Mouse (Mus musculus) WW6 (cell line): ENCODE data around the gene Ppp3ca.
A peak's percentile ranks its signal among the peaks of the same experiment; 100 is the strongest.

ENCODE experiments used
- DNase-seq: peaks from one replicate; pipeline ENCODE4 v3.0.0-alpha.2; 2013; ENCODE audit warnings: low read depth, low spot score

The Ppp3ca gene

GRCm38 (mm10) chr3:136725311-136726156 is 55.6 kb downstream of the Ppp3ca start:
- DNase-seq = no peak

GRCm38 (mm10) chr3:136727877-136728276 is 58.0 kb downstream of the Ppp3ca start:
- no peak for DNase-seq

GRCm38 (mm10) chr3:136729978-136730377 is 60.1 kb downstream of the Ppp3ca start:
- peak; percentile 4 for DNase-seq

GRCm38 (mm10) chr3:136731579-136731978 is 61.7 kb downstream of the Ppp3ca start:
- DNase-seq = no peak

GRCm38 (mm10) chr3:136736021-136736420 is 66.1 kb downstream of the Ppp3ca start:
- DNase-seq = no peak

GRCm38 (mm10) chr3:136736773-136737298 is 66.9 kb downstream of the Ppp3ca start:
- DNase-seq = no peak

GRCm38 (mm10) chr3:136738474-136738873 is 68.5 kb downstream of the Ppp3ca start:
- no peak for DNase-seq

GRCm38 (mm10) chr3:136738914-136739313 is 69.0 kb downstream of the Ppp3ca start:
- DNase-seq = no peak

- DNase-seq = no peak
Observed at GRCm38 (mm10) chr3:136741659-136742058, 71.7 kb downstream of the Ppp3ca start.

- no peak for DNase-seq
Observed at GRCm38 (mm10) chr3:136742258-136743057, 72.5 kb downstream of the Ppp3ca start.

GRCm38 (mm10) chr3:136744295-136744897 is 74.5 kb downstream of the Ppp3ca start:
- no peak for DNase-seq

- no peak for DNase-seq
Observed at GRCm38 (mm10) chr3:136745456-136745855, 75.5 kb downstream of the Ppp3ca start.

GRCm38 (mm10) chr3:136748761-136749476 is 79.0 kb downstream of the Ppp3ca start:
- DNase-seq = no peak

- no peak for DNase-seq
Observed at GRCm38 (mm10) chr3:136749477-136749797, 79.5 kb downstream of the Ppp3ca start.

GRCm38 (mm10) chr3:136749951-136750350 is 80.0 kb downstream of the Ppp3ca start:
- DNase-seq = no peak

- no peak for DNase-seq
Observed at GRCm38 (mm10) chr3:136752126-136752716, 82.3 kb downstream of the Ppp3ca start.

- DNase-seq = no peak
Observed at GRCm38 (mm10) chr3:136756137-136756536, 86.2 kb downstream of the Ppp3ca start.

- no peak for DNase-seq
Observed at GRCm38 (mm10) chr3:136759446-136759845, 89.5 kb downstream of the Ppp3ca start.

GRCm38 (mm10) chr3:136761292-136761978 is 91.5 kb downstream of the Ppp3ca start:
- no peak for DNase-seq

GRCm38 (mm10) chr3:136761979-136762341 is 92.0 kb downstream of the Ppp3ca start:
- no peak for DNase-seq
